Mouse (Mus musculus) v-Abl transformed pro-B cells (cell line): ENCODE data around the gene Rgl1.
"Not testable (repeated sequence)": the region's sequence is repeated elsewhere in the genome, so short reads cannot be mapped to it uniquely, and the experiment has no call there.

Source experiments
- in situ Hi-C, 2 experiments: fragments of 400-800 bp; cut with MboI; formaldehyde crosslinking; loops; one replicate each; pipeline ENCODE4 v1.15.1; 2025; ENCODE audit not compliant: unreplicated experiment in 2 of 2

The Rgl1 gene

GRCm38 (mm10) chr1:152678451-152678850 lies 87.7 kb downstream of the Rgl1 start:
- in situ Hi-C loops, result loop anchor here (5.0 to 10.0 kb wide), 2 partner anchors 54 to 151 kb away; no protein-coding TSS in a partner anchor

- in situ Hi-C loops, result loop anchor here (5.0 to 10.0 kb wide), 2 partner anchors 53 to 150 kb away; no protein-coding TSS in a partner anchor
Observed at GRCm38 (mm10) chr1:152677482-152678211, 88.5 kb downstream of the Rgl1 start.

- in situ Hi-C loops, result loop anchor here (5.0 to 10.0 kb wide), 2 partner anchors 32 to 45 kb away; no protein-coding TSS in a partner anchor
Observed at GRCm38 (mm10) chr1:152669446-152670180, 96.5 kb downstream of the Rgl1 start.

GRCm38 (mm10) chr1:152660436-152660835 lies 105.7 kb downstream of the Rgl1 start:
- in situ Hi-C loops, result no loop called here

- in situ Hi-C loops, result no loop called here
Observed at GRCm38 (mm10) chr1:152659961-152660360, 106.2 kb downstream of the Rgl1 start.

GRCm38 (mm10) chr1:152656601-152657000 lies 109.5 kb downstream of the Rgl1 start:
- in situ Hi-C loops, result no loop called here

DNA sequence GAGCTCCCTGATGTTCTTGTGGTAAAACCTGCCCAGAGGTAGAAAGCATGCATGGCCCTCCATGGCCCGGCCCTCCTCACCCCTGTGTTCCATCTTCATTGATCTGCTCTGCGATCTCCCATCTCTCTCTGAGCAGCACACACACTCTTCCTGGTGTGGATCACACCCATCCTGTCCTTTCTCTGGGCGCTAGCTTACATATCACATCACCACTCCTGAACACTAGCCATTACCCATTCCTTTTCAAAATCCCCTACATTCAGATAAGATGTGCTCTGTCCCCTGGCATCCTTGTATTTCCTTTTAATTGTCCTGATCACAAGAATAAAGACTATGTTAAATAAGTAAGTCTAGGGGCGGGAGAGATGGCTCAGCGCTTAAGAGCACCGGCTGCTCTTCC lies 111.3 kb downstream of the Rgl1 start:
- in situ Hi-C loops, result no loop called here

DNA sequence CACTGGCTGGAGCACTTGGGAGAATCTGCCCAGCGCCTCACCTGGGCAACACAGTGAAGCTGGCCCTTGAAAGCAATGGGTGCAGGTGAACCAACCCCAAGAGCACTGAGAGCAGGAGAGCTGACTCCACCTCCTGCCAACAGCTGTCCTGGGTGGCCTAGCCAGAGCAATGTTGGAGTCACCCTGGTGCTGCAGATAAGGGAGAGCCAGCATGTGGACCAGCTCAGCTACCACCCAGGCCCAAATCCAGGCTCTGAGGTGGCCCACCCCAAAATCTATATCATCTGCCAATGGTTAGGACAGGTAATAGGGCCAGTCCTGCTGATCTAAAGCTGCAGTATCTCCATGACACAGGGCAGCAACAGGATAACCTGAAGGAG lies 114.7 kb downstream of the Rgl1 start:
- in situ Hi-C loops, result no loop called here

DNA sequence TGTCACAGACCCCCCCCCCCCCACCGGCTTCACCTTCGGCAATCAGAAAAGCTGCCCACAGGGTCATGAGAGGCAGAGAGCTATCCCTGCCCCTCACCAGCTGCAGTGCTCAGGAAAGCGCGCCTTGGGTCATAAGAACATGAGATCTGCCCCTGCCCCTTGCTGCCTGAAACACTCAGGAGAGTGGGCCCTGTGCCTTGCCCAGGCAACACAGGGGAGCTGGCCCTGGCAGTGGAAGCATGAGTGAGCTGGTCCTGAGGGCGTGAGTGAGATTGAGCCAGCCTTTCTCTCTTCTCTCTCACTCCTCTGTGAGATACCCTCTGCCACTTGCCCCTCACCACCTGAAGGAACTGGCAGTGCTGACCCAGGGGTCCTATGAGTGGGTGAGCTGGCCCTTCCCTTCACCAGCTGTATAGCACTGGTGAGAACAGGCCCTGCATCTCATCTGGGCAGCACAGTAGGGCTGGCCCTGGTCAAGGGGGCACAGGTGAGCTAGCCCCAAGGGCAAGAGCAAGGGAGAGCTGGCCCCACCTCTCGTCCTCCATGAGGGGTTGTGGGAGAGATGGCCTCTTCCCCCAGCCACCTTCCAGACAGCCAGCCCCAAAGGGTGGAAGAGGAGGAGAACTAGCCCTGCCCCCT lies 115.2 kb downstream of the Rgl1 start:
- in situ Hi-C loops, result no loop called here

DNA sequence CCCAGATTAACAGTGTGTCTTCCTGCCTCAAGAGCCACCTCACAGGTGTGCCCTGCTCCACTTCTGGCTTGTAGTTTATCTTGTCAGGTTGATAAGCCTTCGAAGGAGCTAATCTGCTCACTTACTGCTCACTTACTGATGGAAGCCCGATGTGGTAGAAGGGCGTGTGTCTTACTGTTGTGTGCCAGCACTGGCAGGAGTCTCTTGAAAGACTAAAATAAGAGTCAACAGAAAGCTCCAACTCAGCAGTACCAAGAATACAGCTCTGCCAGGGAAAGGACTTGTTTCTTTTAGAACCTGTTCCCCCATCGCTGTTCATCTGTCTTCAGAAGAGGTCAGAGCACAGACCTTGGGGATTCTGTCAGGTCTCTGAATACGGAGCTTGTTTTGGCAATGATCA lies 118.1 kb downstream of the Rgl1 start:
- in situ Hi-C loops, result no loop called here

DNA sequence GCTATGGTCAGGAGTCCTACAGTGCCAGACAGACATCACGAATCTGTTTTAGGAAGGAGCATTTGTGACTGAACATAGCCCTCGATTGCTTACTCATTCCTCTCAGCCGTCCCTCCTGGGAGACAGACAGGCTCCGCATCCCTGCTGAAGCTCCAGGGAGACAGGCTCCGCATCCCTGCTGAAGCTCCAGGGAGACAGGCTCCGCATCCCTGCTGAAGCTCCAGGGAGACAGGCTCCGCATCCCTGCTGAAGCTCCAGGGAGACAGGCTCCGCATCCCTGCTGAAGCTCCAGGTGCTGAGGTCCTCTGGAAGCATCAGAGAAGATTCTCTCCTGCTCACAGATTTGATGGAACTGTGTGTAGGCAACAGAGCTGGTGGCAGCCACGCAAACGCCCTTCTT lies 123.9 kb downstream of the Rgl1 start:
- in situ Hi-C loops, result not testable (repeated sequence)

- in situ Hi-C loops, result no loop called here
Observed at GRCm38 (mm10) chr1:152640195-152640981, 125.8 kb downstream of the Rgl1 start.

DNA sequence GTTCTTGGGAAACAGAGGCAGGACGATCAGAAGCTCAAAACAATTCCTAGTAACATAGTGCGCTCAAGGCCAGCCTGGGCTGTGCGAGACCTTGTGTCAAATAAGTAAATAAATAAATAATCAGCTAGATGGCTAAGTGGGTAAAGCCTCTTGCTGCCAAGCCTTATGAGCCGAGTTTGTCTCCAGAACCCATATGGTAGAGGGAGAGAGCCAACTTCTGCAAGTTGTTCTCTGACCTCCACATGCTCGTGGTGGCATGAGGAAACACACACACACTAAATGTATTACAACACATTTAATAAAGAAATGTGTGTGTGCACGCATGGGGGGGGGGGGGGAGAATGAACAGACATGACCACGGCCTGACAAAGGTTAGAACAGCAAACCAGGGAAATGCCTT lies 126.8 kb downstream of the Rgl1 start:
- in situ Hi-C loops, result loop anchor here in 1 of 2 experiments (5.0 kb wide), 1 partner anchor 33 kb away; no protein-coding TSS in a partner anchor

DNA sequence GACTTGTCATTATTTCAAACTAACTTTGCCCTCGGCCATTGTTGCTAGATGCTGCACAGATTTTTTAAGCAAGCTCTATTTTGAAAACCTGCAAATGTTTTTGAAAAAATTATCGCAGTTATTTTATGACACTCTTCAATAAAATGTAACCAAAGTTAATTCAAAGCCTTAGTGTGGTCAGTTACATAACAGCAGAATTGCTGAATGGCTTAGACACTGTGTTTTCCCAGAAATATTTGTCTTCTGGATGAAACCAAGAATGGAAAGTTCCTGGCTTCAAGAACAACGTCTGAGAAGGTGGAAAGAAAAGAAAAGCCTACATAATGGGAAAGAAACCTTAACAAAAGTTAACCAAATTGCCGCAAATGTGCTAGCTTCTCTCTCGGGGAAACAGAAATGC lies 131.5 kb downstream of the Rgl1 start:
- in situ Hi-C loops, result loop anchor here in 1 of 2 experiments (5.0 kb wide), 1 partner anchor 38 kb away; no protein-coding TSS in a partner anchor

GRCm38 (mm10) chr1:152629780-152630179 lies 136.4 kb downstream of the Rgl1 start:
- in situ Hi-C loops, result loop anchor here (5.0 to 10.0 kb wide), 2 partner anchors 45 to 88 kb away; no protein-coding TSS in a partner anchor

DNA sequence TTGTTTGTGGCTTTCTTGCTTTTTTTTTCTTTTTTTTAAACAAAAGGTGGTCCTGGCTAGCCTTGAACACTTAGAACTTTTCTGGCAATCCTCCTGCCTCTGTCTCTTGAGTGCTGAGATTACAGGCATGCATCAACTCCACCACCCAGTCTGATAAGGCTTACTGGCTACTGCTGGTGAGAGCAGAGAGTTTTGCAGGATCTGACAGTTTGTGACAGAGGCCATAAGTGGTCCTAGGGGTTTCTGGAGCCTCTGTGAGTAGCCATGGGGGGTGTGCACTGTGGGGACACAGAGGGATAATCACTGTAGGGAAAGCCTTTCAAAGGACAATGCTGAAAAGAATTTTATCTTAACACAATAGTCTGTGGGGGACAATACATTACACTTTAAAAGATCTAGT lies 140.5 kb downstream of the Rgl1 start:
- in situ Hi-C loops, result loop anchor here (5.0 to 10.0 kb wide), 2 partner anchors 49 to 92 kb away; no protein-coding TSS in a partner anchor

DNA sequence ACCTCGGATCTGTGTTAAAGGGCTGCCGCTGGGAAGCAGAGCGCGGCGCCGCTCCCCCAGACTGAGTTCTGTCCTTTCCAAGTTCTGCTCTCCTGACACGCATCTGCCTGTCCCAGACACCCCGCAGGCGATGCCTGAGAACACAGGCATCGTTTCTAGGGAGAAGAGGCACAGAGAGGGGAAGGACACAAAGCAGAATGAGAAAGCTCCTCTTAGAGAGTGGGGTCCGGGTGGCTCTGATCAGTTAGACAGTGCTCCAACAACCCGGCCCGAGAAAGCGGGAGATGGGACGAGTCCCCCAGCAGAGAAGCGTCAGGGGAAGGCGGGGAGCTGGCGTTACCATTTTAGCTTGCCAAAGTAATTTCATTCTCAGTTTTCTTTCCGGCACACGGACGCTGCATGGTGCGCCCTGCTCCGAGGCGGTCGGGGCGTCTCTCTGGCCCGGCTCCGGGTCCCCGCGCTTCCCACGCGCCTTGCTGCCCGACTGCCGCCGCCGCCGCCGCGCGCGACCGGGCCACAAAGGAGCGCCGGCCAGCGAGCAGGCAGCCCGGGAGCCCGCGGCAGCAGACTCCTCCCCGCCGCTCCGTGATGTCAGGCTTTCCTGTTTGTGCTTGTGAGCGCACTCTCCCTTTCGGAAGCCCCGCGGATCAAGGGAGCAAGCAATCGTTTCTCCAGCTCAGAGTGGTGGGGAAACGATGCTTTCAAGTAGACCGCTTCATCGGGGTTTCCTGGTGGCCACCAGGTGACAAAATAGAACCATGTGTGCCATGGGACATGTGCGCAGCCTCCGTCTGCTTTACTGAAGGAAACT lies 141.3 kb downstream of the Rgl1 start:
- in situ Hi-C loops, result loop anchor here (5.0 to 10.0 kb wide), 4 partner anchors 50 to 93 kb away; no protein-coding TSS in a partner anchor

DNA sequence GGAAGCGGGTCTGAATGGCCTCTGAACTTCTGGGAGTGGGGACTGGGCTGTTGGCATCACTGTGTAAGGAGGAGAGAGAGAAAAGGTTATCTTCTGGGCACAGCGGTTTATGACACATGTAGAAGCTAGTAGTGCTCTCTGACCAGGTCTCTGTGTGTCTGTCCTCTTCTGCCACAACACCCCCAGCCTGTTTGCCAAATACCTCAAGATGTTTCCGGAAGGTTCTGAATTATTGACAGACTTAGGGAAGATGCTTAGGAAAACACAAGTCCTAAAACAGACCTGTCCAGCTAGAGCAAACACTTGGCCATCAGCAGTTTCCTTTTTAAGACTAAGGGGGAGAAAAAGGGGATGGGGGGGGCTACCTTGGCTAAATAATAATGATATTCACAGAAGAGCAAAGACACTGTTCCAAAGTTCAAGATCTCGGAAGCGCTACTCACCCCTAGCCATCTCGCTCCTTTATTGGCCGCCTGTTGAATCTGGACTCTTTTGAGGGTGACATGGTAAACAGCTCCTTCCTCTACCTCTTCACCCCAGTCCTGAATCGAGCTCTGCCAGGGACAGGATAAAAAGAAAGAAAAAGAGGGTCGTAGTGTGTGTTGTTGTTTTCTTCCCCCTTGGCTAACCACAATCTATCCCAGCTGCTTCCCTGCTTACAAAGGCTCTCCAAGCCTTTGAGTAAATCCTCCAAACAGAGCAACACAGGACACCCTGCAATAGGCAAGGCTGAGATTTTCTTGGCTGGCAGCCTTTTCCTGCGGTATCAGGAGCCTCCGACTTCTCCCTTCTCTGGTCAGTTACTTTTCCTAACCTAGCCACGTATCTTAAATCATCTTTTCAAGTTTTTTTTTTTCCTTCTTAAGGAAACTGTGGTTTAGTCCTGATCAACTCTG lies 142.5 kb downstream of the Rgl1 start:
- in situ Hi-C loops, result loop anchor here (5.0 to 10.0 kb wide), 3 partner anchors 51 to 91 kb away; no protein-coding TSS in a partner anchor
